Mouse (Mus musculus): ENCODE results near the gene Abcc3. TPM values are rescaled to one million over a fixed set of nuclear protein-coding genes. Genes with fewer than 3 reads are reported as not detected.

Gene Abcc3
- polyA plus RNA-seq, 1 experiment from 2014 or later: 7.7 TPM

- 95% methylated on average over 3 of the region's 3 CpGs for WGBS
- ATAC-seq (ENCODE audit: insufficient read depth, low FRiP score, low read depth): no peak
- H3K4me1 ChIP-seq: peaks cover 22% of the 10 kb centered on the region
- H3K36me3 ChIP-seq: peaks cover 7% of the 10 kb centered on the region; the same call in 1 of the 2 replicates
- H3K4me2 ChIP-seq: no peak overlapping the region
- H3K9me3 ChIP-seq: no peaks in the 10 kb centered on the region
- H3K4me3 ChIP-seq (replicated peaks): no peak overlapping the region
- no peaks in the 10 kb centered on the region for H3K27me3 ChIP-seq (replicated peaks)
- no peak overlapping the region for H3K9ac ChIP-seq
- H3K27ac ChIP-seq: peak overlapping the region; percentile 24; the same call in 1 of the 2 replicates
Measured at GRCm38 (mm10) chr11:94330211-94330610, 62.6 kb downstream of the Abcc3 start.

- no peak for ATAC-seq (ENCODE audit: insufficient read depth, low FRiP score, low read depth)
- H3K9me3 ChIP-seq: no peaks in the 10 kb centered on the region
- H3K27ac ChIP-seq: no peak overlapping the region
- H3K27me3 ChIP-seq (replicated peaks): no peaks in the 10 kb centered on the region
- H3K36me3 ChIP-seq: peaks cover 2% of the 10 kb centered on the region; the same call in 1 of the 2 replicates
- peak overlapping the region; percentile 69; the same call in 1 of the 2 replicates for H3K4me2 ChIP-seq
- peaks cover 21% of the 10 kb centered on the region for H3K4me1 ChIP-seq
- no peak overlapping the region for H3K4me3 ChIP-seq (replicated peaks)
- WGBS: 43% methylated on average over 4 of the region's 4 CpGs
- no peak overlapping the region for H3K9ac ChIP-seq
Measured at GRCm38 (mm10) chr11:94329270-94329891, 63.4 kb downstream of the Abcc3 start.

GRCm38 (mm10) chr11:94328644-94329025 lies 64.2 kb downstream of the Abcc3 start:
- 2% methylated on average over 10 of the region's 10 CpGs for WGBS
- Histone ChIP-seq H3K36me3 (no peaks in the 10 kb centered on the region), H3K27me3 (replicated peaks) (no peaks in the 10 kb centered on the region), H3K27ac (peak overlapping the region; percentile 98), H3K4me1 (peaks cover 20% of the 10 kb centered on the region), H3K9ac (peak overlapping the region; percentile 84; the same call in 1 of the 2 replicates), H3K9me3 (no peaks in the 10 kb centered on the region), H3K4me3 (replicated peaks) (peak overlapping the region; percentile 71), H3K4me2 (peak overlapping the region; percentile 69)
- no peak for ATAC-seq (ENCODE audit: insufficient read depth, low FRiP score, low read depth)

GRCm38 (mm10) chr11:94327693-94328643 lies 64.8 kb downstream of the Abcc3 start, which contains the start of gene Ankrd40:
Gene Ankrd40, plus strand, starts transcription at chr11:94328001.
- no peaks in the 10 kb centered on the region for H3K36me3 ChIP-seq
- peak; percentile 87 for ATAC-seq (ENCODE audit: insufficient read depth, low FRiP score, low read depth)
- peak within 1 kb of the TSS; percentile 71 for H3K4me3 ChIP-seq (replicated peaks)
- peak within 1 kb of the TSS; percentile 84 for H3K9ac ChIP-seq
- H3K27ac ChIP-seq: peak within 1 kb of the TSS; percentile 98
- under 1% methylated on average over 66 of the region's 78 CpGs for WGBS
- H3K4me1 ChIP-seq: peaks cover 22% of the 10 kb centered on the region
- H3K27me3 ChIP-seq (replicated peaks): no peaks in the 10 kb centered on the region
- H3K9me3 ChIP-seq: no peaks in the 10 kb centered on the region
- peak within 1 kb of the TSS; percentile 69 for H3K4me2 ChIP-seq

GRCm38 (mm10) chr11:94326961-94327411 lies 65.8 kb downstream of the Abcc3 start:
- H3K27ac ChIP-seq: peak overlapping the region; percentile 98
- H3K4me3 ChIP-seq (replicated peaks): peak overlapping the region; percentile 71; the same call in 1 of the 2 replicates
- H3K4me2 ChIP-seq: peak overlapping the region; percentile 69
- no peaks in the 10 kb centered on the region for H3K27me3 ChIP-seq (replicated peaks)
- H3K9ac ChIP-seq: no peak overlapping the region
- WGBS: 7% methylated on average over 10 of the region's 10 CpGs
- no peaks in the 10 kb centered on the region for H3K36me3 ChIP-seq
- peaks cover 28% of the 10 kb centered on the region for H3K4me1 ChIP-seq
- no peaks in the 10 kb centered on the region for H3K9me3 ChIP-seq
- no peak for ATAC-seq (ENCODE audit: insufficient read depth, low FRiP score, low read depth)

GRCm38 (mm10) chr11:94324618-94325017 lies 68.2 kb downstream of the Abcc3 start:
- Histone ChIP-seq H3K9me3 (no peaks in the 10 kb centered on the region), H3K27ac (no peak overlapping the region), H3K4me1 (peaks cover 19% of the 10 kb centered on the region), H3K9ac (no peak overlapping the region), H3K27me3 (replicated peaks) (no peaks in the 10 kb centered on the region), H3K36me3 (no peaks in the 10 kb centered on the region), H3K4me3 (replicated peaks) (no peak overlapping the region), H3K4me2 (no peak overlapping the region)
- 87% methylated on average over 5 of the region's 5 CpGs for WGBS
- ATAC-seq (ENCODE audit: insufficient read depth, low FRiP score, low read depth): no peak

- ATAC-seq (ENCODE audit: insufficient read depth, low FRiP score, low read depth): no peak
- H3K27ac ChIP-seq: peak overlapping the region; percentile 98
- H3K27me3 ChIP-seq (replicated peaks): no peaks in the 10 kb centered on the region
Measured at GRCm38 (mm10) chr11:94323271-94323925, 69.4 kb downstream of the Abcc3 start.

GRCm38 (mm10) chr11:94322636-94323035 lies 70.2 kb downstream of the Abcc3 start:
- WGBS: 27% methylated on average over 5 of the region's 5 CpGs

More at GRCm38 (mm10) chr11:94323271-94323925, 69.4 kb downstream of the Abcc3 start:
- 55% methylated on average over 5 of the region's 5 CpGs for WGBS
- Histone ChIP-seq H3K9me3 (no peaks in the 10 kb centered on the region), H3K4me3 (replicated peaks) (no peak overlapping the region), H3K4me1 (peaks cover 19% of the 10 kb centered on the region), H3K4me2 (no peak overlapping the region), H3K9ac (no peak overlapping the region), H3K36me3 (0 out of 2 replicates have a peak, but pooled peaks cover 4% of the 10 kb centered on the region)

GRCm38 (mm10) chr11:94321931-94322400 lies 70.8 kb downstream of the Abcc3 start, which contains the start of gene Luc7l3:
Gene Luc7l3, minus strand, starts transcription at chr11:94321988.
- no peaks in the 10 kb centered on the region for H3K27me3 ChIP-seq (replicated peaks)
- peak; percentile 98 for ATAC-seq (ENCODE audit: insufficient read depth, low FRiP score, low read depth)
- peak within 1 kb of the TSS; percentile 69 for H3K4me2 ChIP-seq
- WGBS: under 1% methylated on average over 36 of the region's 36 CpGs
- H3K36me3 ChIP-seq: 0 out of 2 replicates have a peak, but pooled peaks cover 4% of the 10 kb centered on the region
- peak within 1 kb of the TSS; percentile 98 for H3K27ac ChIP-seq
- H3K9me3 ChIP-seq: no peaks in the 10 kb centered on the region
- peaks cover 25% of the 10 kb centered on the region for H3K4me1 ChIP-seq
- peak within 1 kb of the TSS; percentile 96 for H3K9ac ChIP-seq
- peak within 1 kb of the TSS; percentile 95 for H3K4me3 ChIP-seq (replicated peaks)

More at GRCm38 (mm10) chr11:94322636-94323035, 70.2 kb downstream of the Abcc3 start:
- H3K4me2 ChIP-seq: peak overlapping the region; percentile 63
- 0 out of 2 replicates have a peak, but pooled peaks cover 4% of the 10 kb centered on the region for H3K36me3 ChIP-seq
- ATAC-seq (ENCODE audit: insufficient read depth, low FRiP score, low read depth): no peak
- peaks cover 20% of the 10 kb centered on the region for H3K4me1 ChIP-seq
- peak overlapping the region; percentile 98 for H3K27ac ChIP-seq
- H3K9ac ChIP-seq: peak overlapping the region; percentile 96; the same call in 1 of the 2 replicates
- H3K27me3 ChIP-seq (replicated peaks): no peaks in the 10 kb centered on the region
- no peaks in the 10 kb centered on the region for H3K9me3 ChIP-seq
- H3K4me3 ChIP-seq (replicated peaks): peak overlapping the region; percentile 95

- H3K36me3 ChIP-seq: 0 out of 2 replicates have a peak, but pooled peaks cover 4% of the 10 kb centered on the region
- peak overlapping the region; percentile 69 for H3K4me2 ChIP-seq
- H3K27me3 ChIP-seq (replicated peaks): no peaks in the 10 kb centered on the region
- H3K27ac ChIP-seq: peak overlapping the region; percentile 98
- peak overlapping the region; percentile 95 for H3K4me3 ChIP-seq (replicated peaks)
- no peaks in the 10 kb centered on the region for H3K9me3 ChIP-seq
- peak overlapping the region; percentile 96 for H3K9ac ChIP-seq
- under 1% methylated on average over 66 of the region's 67 CpGs for WGBS
- peak; percentile 67 for ATAC-seq (ENCODE audit: insufficient read depth, low FRiP score, low read depth)
- H3K4me1 ChIP-seq: peaks cover 26% of the 10 kb centered on the region; the same call in 1 of the 2 replicates
Measured at GRCm38 (mm10) chr11:94320969-94321930, 71.5 kb downstream of the Abcc3 start.

Data from stomach, embryonic 15.5 days (tissue).